Mouse (Mus musculus): Measurements from ENCODE around the gene Gm20388. TPM values are rescaled to one million over a fixed set of nuclear protein-coding genes. Genes with fewer than 3 reads are reported as not detected.

The Gm20388 gene
- polyA plus RNA-seq, 1 experiment from 2014 or later, result not detected

DNA sequence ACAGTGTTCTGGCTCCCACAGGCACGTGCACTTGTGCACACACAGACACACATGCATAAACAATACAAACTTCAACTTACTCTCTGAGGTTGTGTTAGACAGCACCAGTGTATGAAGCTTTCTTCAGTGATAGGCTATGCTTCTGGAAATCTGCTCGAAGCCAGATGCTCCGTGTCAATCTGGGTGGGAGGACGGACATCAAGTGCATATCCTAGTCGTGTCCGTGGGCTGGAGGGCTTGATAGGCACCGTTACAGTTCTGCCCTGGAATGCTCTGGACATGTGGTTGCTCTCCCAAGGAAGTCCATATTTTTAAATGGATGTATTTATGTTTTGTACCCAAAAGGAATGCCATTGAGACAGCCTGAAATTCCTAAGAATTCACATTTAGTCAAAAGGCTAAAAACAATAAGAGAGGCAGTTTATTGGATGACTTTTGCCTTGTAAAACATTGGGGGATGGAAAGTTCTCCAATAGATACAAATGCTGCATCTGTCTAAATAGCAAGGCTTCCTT is 2178.6 kb downstream of the Gm20388 start:
- no peak for ATAC-seq (replicated peaks)
- Histone ChIP-seq H3K4me2 (replicated peaks) (no peak overlapping the region), H3K36me3 (no peaks in the 10 kb centered on the region), H3K4me1 (no peaks in the 10 kb centered on the region), H3K9ac (replicated peaks) (no peak overlapping the region), H3K27ac (replicated peaks) (no peak overlapping the region), H3K27me3 (no peaks in the 10 kb centered on the region), H3K4me3 (no peak overlapping the region), H3K9me3 (no peaks in the 10 kb centered on the region)
- WGBS, result 93% methylated on average over 7 of the region's 7 CpGs

DNA sequence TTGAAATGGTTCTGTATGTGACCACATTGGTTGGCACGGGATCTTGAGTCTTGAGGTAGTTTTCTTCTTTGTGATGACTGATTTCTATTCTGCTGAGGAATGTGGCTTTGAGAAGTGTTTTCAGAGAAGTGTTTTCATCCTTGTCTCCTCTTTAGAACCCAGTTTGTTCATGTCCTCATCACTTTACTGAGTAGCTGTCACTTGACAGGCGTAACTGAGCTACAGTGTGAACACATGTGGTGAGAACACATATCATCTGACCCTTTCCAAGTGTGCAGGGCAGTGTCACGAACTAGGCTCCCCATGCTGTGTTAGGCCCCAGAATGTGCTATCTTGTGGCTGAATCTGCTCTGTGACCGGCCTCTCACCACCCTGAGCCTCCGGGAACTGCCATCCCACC is 2181.8 kb downstream of the Gm20388 start:
- ATAC-seq (replicated peaks), result no peak
- H3K4me3 ChIP-seq, result no peak overlapping the region
- no peaks in the 10 kb centered on the region for H3K36me3 ChIP-seq
- 80% methylated on average over 5 of the region's 5 CpGs for WGBS
- no peaks in the 10 kb centered on the region for H3K27me3 ChIP-seq
- H3K4me1 ChIP-seq, result no peaks in the 10 kb centered on the region
- no peaks in the 10 kb centered on the region for H3K9me3 ChIP-seq
- no peak overlapping the region for H3K27ac ChIP-seq (replicated peaks)
- H3K9ac ChIP-seq (replicated peaks), result no peak overlapping the region
- no peak overlapping the region for H3K4me2 ChIP-seq (replicated peaks)

DNA sequence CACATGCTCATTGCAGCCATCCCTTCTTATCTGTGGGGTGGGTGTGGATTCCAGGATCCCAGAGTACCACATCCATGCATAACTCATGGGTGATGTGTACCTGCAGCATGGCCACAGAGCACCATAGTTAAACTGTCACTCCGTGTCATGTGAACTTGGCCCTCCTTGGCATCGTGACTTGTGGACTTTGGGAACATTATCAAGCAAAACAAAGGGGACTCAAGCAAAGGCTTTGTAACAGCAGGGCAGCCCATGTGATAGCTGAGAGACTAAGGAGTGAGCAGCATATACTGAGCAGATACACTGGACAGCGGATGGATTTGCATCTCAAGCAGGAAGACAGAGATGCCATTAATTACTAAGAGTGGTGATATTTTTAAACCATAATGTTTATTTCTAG is 2188.1 kb downstream of the Gm20388 start:
- Histone ChIP-seq H3K27ac (replicated peaks) (no peak overlapping the region), H3K9me3 (no peaks in the 10 kb centered on the region), H3K4me2 (replicated peaks) (no peak overlapping the region), H3K9ac (replicated peaks) (no peak overlapping the region), H3K27me3 (no peaks in the 10 kb centered on the region), H3K4me3 (no peak overlapping the region), H3K4me1 (peaks cover 5% of the 10 kb centered on the region; the same call in 1 of the 2 replicates), H3K36me3 (no peaks in the 10 kb centered on the region)
- WGBS, result 76% methylated on average over 3 of the region's 3 CpGs
- no peak for ATAC-seq (replicated peaks)

DNA sequence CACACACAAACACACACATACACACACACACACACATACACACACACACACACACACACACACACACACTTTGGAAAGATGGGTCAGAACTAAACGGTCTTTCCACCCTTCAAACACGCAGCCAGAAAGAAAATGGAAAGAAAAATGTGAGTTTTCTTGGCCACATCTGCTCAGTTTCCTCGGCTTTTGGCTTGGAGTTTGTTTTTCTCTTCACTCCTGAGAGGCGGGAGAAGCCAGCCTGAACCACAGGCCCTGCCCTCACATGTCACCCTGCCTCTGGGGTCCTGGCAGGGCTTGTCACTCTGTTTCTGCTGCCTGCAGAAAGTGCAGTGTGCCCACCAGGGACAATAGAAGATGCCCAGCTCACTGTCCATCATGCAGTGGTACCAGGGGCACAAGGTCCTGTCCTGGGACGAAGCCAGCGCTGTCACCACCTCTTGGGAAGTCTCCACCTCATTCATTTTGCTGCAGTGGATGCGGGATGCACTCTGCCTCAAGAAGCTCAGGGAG is 2189.1 kb downstream of the Gm20388 start:
- Histone ChIP-seq H3K36me3 (no peaks in the 10 kb centered on the region), H3K4me3 (no peak overlapping the region), H3K4me2 (replicated peaks) (no peak overlapping the region), H3K27me3 (no peaks in the 10 kb centered on the region), H3K9me3 (no peaks in the 10 kb centered on the region), H3K9ac (replicated peaks) (no peak overlapping the region), H3K4me1 (peaks cover 5% of the 10 kb centered on the region; the same call in 1 of the 2 replicates), H3K27ac (replicated peaks) (no peak overlapping the region)
- 80% methylated on average over 7 of the region's 7 CpGs for WGBS
- ATAC-seq (replicated peaks), result no peak

DNA sequence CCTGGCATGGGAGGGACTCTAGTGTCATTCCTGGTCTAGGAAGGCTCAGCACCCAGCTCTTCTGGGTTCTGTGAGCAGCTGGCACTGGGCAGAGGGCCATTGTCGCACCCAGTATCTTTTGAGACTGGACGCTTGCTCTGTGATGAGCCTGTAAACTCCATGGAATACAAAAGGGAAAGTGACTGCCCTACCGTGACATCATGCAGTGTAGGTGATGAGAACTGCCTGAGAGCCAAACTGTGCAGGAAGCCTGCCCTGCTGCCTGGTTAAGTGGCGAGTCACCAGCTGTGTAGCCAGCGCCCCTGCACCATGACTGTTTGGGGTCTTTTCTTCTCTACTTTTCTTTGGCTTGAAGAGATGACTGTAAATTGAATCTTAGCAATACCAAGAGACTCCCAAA is 2191.2 kb downstream of the Gm20388 start:
- Histone ChIP-seq H3K9me3 (no peaks in the 10 kb centered on the region), H3K27me3 (no peaks in the 10 kb centered on the region), H3K4me1 (peaks cover 15% of the 10 kb centered on the region), H3K9ac (replicated peaks) (no peak overlapping the region), H3K27ac (replicated peaks) (no peak overlapping the region), H3K4me3 (no peak overlapping the region), H3K36me3 (no peaks in the 10 kb centered on the region), H3K4me2 (replicated peaks) (no peak overlapping the region)
- WGBS, result 58% methylated on average over 5 of the region's 5 CpGs
- ATAC-seq (replicated peaks), result no peak

DNA sequence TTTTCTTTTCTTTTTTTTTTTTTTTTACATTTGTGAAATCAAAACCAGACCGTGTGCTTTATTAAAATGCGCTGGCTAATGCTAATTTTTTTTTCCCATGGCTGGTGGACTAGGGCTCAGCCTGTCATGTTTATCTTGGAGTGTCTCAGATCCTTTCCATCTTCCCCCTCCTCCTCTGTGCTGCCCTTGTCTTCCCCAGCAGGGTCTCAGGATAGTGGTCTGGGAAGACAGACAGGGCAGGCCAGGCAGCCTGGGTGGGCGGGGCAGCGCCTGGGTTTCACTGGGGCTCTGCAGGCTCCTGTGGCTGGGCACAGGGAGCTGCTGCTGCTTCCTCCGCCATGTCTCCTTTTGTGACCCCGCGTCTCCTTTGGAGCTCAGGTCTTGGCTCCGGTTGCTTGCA is 2191.6 kb downstream of the Gm20388 start:
- no peaks in the 10 kb centered on the region for H3K9me3 ChIP-seq
- H3K9ac ChIP-seq (replicated peaks), result no peak overlapping the region
- 24% methylated on average over 8 of the region's 8 CpGs for WGBS
- H3K4me3 ChIP-seq, result no peak overlapping the region
- no peaks in the 10 kb centered on the region for H3K27me3 ChIP-seq
- no peaks in the 10 kb centered on the region for H3K36me3 ChIP-seq
- H3K27ac ChIP-seq (replicated peaks), result no peak overlapping the region
- H3K4me2 ChIP-seq (replicated peaks), result no peak overlapping the region
- H3K4me1 ChIP-seq, result peaks cover 15% of the 10 kb centered on the region
- no peak for ATAC-seq (replicated peaks)

DNA sequence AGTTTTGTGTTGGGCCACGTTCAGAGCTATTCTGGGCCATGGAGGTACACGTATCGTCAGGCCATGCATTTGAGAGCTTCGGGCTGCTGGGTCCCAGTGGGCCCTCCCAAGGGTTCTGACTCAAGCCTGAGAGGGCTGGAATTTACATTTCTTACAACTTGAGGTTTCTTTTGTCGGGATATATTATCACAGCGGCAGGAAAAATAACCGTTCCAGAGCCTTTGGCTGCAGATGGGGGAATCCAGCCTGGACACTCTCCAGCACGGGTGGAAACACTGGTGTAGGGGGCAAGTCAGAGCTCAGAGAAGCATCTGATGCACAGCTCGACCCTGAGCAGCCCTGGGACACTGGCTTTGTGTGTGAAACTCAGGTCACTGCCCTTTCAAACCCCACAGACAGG is 2192.6 kb downstream of the Gm20388 start:
- Histone ChIP-seq H3K27me3 (no peaks in the 10 kb centered on the region), H3K4me3 (no peak overlapping the region), H3K4me2 (replicated peaks) (no peak overlapping the region), H3K9me3 (no peaks in the 10 kb centered on the region), H3K9ac (replicated peaks) (no peak overlapping the region), H3K27ac (replicated peaks) (no peak overlapping the region), H3K4me1 (peaks cover 15% of the 10 kb centered on the region), H3K36me3 (no peaks in the 10 kb centered on the region)
- ATAC-seq (replicated peaks), result no peak
- WGBS, result 78% methylated on average over 9 of the region's 9 CpGs

DNA sequence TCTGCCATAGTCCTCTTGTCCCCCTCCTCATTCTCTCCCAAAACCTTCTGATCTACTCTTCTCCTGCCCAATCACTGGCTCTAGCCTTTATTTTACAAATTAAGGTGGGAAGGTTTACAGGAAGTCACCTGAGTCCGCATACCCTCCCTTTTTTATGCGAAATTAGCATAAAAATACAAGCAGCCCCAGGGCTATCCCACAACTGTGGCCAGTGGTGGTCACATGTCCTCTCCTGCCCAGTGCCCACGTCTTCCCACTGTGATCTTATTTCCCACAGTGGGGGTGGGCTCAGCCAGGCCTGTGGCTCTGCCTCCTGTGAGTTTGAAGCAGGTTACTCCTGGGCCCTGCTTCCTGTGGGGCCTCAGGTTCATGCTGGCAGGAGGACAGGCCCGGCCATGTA is 2194.0 kb downstream of the Gm20388 start:
- no peak overlapping the region for H3K4me3 ChIP-seq
- H3K9me3 ChIP-seq, result no peaks in the 10 kb centered on the region
- no peak for ATAC-seq (replicated peaks)
- no peak overlapping the region for H3K9ac ChIP-seq (replicated peaks)
- no peaks in the 10 kb centered on the region for H3K27me3 ChIP-seq
- peaks cover 15% of the 10 kb centered on the region for H3K4me1 ChIP-seq
- no peak overlapping the region for H3K4me2 ChIP-seq (replicated peaks)
- H3K36me3 ChIP-seq, result no peaks in the 10 kb centered on the region
- 52% methylated on average over 4 of the region's 4 CpGs for WGBS
- H3K27ac ChIP-seq (replicated peaks), result no peak overlapping the region

DNA sequence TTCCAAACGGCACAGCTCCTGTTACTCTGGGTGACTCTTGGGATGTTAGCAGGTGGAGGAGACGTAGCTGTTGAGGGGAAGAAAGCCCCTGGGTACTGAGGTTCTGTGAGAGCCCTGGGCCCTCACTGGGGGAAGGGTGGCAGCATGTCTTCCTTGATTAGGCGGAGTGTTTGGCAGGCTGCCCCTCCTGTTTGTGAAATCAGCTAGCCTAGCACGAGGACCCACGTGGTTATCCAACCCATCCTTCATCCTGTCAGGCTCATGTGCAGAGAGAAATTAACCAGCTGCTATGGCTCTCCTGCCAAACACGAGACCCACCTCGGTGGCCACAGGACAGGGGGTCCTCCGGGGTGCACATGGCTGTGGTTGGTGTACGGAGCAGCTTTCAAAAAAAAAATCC is 2195.6 kb downstream of the Gm20388 start:
- peaks cover 15% of the 10 kb centered on the region for H3K4me1 ChIP-seq
- no peaks in the 10 kb centered on the region for H3K27me3 ChIP-seq
- H3K27ac ChIP-seq (replicated peaks), result no peak overlapping the region
- ATAC-seq (replicated peaks), result 0 out of 2 replicates have a peak, but pooled peaks have one; percentile 60
- H3K36me3 ChIP-seq, result no peaks in the 10 kb centered on the region
- no peak overlapping the region for H3K9ac ChIP-seq (replicated peaks)
- H3K9me3 ChIP-seq, result no peaks in the 10 kb centered on the region
- WGBS, result 46% methylated on average over 9 of the region's 9 CpGs
- no peak overlapping the region for H3K4me3 ChIP-seq
- no peak overlapping the region for H3K4me2 ChIP-seq (replicated peaks)

DNA sequence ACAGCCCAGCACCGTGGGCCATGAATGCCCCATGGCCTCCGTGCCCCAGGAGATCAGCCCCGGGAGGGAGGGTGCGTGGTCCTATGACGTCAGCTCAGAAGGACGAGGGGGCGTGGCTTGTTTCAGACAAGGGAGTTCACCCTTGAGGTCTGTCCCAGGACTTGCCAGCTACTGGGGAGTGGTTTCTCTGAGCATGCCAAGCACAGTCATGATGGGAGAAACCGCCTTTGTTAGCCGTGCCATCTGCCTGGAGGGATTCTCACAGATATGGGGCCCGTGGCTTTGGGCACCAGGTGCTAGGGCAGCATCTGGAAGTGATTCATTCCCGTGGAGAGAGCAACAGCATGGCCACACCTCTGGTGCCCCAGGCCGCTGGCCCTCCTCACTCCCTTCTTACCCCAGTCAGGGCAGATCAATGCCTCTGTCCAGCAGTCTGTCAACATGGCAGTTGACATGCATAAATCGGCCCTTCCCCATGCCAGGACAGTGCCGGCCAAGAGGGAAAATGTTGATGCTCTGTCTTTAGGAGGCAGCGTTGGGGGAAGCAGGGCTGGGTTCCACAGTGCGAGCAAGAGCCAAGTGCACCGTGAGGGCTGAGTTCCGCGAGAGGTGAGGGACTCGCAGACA is 2199.7 kb downstream of the Gm20388 start:
- Histone ChIP-seq H3K4me2 (replicated peaks) (no peak overlapping the region), H3K4me3 (no peak overlapping the region), H3K36me3 (no peaks in the 10 kb centered on the region), H3K4me1 (peaks cover 9% of the 10 kb centered on the region), H3K9me3 (no peaks in the 10 kb centered on the region), H3K27ac (replicated peaks) (no peak overlapping the region), H3K27me3 (no peaks in the 10 kb centered on the region), H3K9ac (replicated peaks) (no peak overlapping the region)
- no peak for ATAC-seq (replicated peaks)
- WGBS, result 74% methylated on average over 20 of the region's 20 CpGs

DNA sequence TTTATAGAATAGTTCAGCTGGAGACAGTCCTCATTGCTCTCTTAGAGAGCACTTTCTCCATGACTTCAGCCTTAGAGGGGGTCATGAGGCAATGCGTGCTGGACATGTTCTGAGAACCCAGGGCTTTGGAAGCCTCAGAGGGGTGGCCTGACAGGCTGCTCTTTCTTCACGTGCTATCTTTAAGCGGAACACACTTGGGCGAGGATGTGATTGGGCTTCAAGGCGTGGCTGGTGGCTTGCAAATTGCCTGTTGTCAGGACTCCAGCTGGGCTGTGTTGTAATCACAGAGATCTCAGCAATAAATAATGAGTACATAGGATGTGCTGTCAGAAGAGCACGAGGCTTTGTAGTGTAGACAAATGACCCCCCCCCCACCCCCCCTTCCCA is 2200.2 kb downstream of the Gm20388 start:
- peaks cover 9% of the 10 kb centered on the region for H3K4me1 ChIP-seq
- no peaks in the 10 kb centered on the region for H3K27me3 ChIP-seq
- no peak overlapping the region for H3K9ac ChIP-seq (replicated peaks)
- ATAC-seq (replicated peaks), result no peak
- no peak overlapping the region for H3K4me2 ChIP-seq (replicated peaks)
- WGBS, result 60% methylated on average over 6 of the region's 6 CpGs
- H3K4me3 ChIP-seq, result no peak overlapping the region
- H3K9me3 ChIP-seq, result no peaks in the 10 kb centered on the region
- no peak overlapping the region for H3K27ac ChIP-seq (replicated peaks)
- no peaks in the 10 kb centered on the region for H3K36me3 ChIP-seq

DNA sequence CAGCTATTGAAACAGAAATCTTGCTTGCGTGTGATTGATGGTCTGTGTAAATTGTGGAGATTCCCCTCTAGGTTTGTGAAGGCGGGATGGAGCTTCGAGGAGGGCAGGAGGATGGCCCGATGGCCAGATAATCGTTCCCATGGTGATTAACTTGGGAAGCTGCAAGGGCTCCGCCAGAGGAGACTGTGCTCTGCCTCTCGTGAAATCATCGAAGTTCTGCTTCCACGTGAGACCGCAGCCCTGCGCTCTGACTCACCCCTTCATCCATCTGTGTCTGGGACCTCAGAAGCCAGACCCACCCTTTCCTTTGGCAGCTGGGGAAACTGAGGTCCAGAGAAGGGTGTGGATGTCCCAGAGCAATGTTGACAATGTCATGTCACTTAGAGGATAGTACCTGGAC is 2201.1 kb downstream of the Gm20388 start:
- Histone ChIP-seq H3K4me3 (no peak overlapping the region), H3K4me2 (replicated peaks) (no peak overlapping the region), H3K27me3 (no peaks in the 10 kb centered on the region), H3K36me3 (no peaks in the 10 kb centered on the region), H3K4me1 (peaks cover under 1% of the 10 kb centered on the region; the same call in 1 of the 2 replicates), H3K9me3 (no peaks in the 10 kb centered on the region), H3K9ac (replicated peaks) (no peak overlapping the region), H3K27ac (replicated peaks) (no peak overlapping the region)
- no peak for ATAC-seq (replicated peaks)
- 77% methylated on average over 11 of the region's 11 CpGs for WGBS

Data from forebrain, embryonic 15.5 days (tissue).